Mouse (Mus musculus) liver, adult 2 months (tissue): ENCODE results near the gene Hmgn1.

Source experiments
- CTCF ChIP-seq: fragments of 200-500 bp; IDR thresholded peaks from 2 replicates; pipeline ENCODE4 v1.5.1; 2011; ENCODE audit warnings: low read depth, low read length, control low read depth
- POLR2A ChIP-seq: fragments of 200-500 bp; IDR thresholded peaks from 2 replicates; pipeline ENCODE4 v1.6.1; 2011; ENCODE audit warnings: low read length, control low read depth; ENCODE audit not compliant: insufficient read depth; ENCODE audit errors: extremely low read depth

GRCm38 (mm10) chr16:96087436-96087835, 40.1 kb downstream of the Hmgn1 start:
- TF ChIP-seq CTCF (no peak), POLR2A (no peak)
